Mouse (Mus musculus) large intestine, adult 2 months (tissue): ENCODE data around the gene Sf3a2. TPM values are rescaled to one million over a fixed set of nuclear protein-coding genes. Genes with fewer than 3 reads are reported as not detected.

Experiments
- DNase-seq: peaks from one replicate; pipeline ENCODE4 v3.0.0-alpha.2; 2012; ENCODE audit warnings: low read depth, low spot score
- WGBS: fragments of 180-500 bp; shearing (Covaris S2); methylation state at CpG from one replicate; pipeline ENCODE4 v1.1.7; 2018; 5-methylcytosine and 5-hydroxymethylcytosine counted together
- polyA plus RNA-seq: library from polyadenylated mRNA; depleted of rRNA; stranded (reverse); fragments of >200 nt; gene quantifications from 2 replicates; pipeline ENCODE4 v1.2.3, GENCODE M21; 2012; rRNA removed

Sf3a2 gene
- 26.8 and 30.3 TPM in 2 replicates for polyA plus RNA-seq

- peak; percentile 80 for DNase-seq
- WGBS: under 1% methylated on average over 104 of the region's 104 CpGs
Measured at GRCm38 (mm10) chr10:80798150-80799006, at the start of gene Sf3a2, which contains the start of gene Plekhj1. Gene Sf3a2, plus strand, starts transcription at chr10:80798198. Gene Plekhj1, minus strand, starts transcription at chr10:80798626.

DNA sequence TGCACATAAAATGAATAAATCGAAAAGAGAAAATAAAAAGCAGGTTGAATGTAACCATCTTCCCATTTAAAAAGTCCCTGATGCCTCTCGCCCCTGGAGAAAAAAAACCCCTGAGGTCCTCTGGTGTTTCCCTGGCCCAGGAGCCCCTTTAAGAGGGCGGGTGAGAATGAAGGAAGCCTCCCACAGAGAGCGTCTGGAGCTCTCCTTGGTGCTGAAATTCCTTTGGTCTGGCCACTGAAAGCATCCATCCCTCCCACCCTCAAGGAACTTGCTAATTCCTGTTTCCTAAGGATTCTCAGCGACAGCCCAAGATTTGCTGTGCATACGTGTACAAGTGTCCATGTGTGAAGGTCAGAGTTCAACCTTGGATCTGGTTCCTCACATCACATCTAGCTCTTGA lies 49.4 kb upstream of the Sf3a2 start:
- 8% methylated on average over 6 of the region's 6 CpGs for WGBS
- DNase-seq: no peak

DNA sequence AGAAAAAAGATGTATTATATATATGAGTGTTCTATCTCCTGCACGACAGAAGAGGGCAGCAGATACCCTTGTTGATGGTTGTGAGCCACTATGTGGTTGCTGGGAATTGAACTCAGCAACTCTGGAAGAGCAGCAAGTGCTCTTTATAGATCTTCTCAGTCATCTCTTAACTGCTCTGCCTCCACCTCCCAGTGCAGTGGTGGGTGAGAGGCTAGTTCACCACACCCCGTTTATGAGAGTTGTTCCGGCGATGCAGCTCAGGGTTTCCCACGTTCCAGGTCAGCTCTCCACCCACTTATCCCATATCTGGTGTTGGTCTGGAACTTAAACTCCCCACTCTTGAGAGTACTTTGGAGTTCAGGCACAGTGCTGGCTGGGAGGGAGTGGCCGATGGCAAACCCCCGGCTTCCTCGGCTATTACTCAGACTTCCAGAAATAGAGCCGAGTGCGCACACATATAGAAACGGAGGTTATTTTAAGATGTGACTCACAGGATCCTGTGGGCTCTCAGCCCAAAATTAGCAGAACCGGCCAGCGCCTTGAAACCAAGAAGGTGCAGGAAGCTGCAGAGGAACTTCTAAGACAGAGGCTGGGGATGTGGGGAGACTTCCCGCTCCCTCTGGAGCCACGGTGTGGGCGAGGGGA lies 46.7 kb upstream of the Sf3a2 start:
- DNase-seq: no peak
- WGBS: 2% methylated on average over 16 of the region's 16 CpGs

DNA sequence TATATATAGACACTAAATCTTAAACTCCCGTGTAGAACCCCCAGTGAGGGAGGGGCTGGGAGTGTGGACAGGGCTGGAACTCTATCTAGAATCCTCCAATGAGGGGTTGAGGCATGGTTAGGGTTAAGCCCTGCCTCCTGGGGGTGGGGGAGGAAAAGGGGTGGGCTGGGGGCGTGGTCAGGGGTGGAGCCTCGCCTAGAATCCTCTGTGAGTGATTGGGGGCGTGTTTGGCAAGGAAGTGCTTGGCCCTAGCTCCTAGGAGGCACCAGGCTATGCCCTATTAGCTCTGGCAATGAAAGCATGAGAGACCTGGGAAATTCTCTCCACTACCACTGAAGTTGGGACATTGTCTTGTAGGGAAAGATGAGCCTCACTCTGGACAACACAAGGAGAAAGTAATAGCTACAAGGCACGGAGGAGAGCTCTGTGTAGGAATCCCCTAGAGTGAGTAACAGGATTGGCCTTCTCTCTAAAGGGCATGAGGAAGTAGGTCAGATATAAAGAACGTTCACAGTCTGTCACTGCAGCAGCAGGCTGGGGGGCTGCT lies 45.8 kb upstream of the Sf3a2 start:
- 3% methylated on average over 6 of the region's 6 CpGs for WGBS
- no peak for DNase-seq

DNA sequence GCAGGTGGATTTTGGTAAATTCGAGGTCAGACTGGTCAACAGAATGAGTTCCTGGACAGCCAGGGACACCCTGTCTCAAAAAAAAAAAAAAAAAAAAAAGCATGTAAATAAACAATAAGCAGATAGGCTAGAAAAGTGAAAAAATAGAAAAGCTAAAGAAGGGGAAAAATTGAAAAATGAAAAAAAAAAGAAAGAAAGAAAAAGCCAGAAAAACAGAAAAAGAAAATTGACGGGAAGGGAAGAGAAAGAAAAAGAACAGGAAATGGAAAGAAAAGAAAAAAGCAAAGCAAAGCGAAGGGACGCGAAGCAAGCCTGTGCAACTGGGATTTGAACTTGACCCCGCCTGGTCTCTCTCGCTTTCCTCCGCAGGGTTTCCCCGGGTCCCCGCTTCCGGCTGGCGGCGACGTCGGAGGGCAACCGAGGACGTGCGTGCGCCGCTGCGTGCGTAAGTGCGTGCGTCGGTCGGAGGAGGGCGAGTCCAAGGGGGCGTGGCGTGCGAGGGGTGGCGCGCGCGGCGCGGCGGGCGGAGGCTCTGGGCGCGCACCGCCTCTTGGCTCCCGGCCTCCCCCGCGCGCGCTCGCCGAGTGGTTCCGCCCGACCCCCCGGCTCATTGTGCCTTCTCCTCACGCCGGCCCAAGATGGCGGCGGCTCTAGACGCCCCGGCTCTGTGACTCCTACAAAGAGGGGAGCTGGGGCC lies 43.3 kb upstream of the Sf3a2 start, which contains the start of gene Dot1l:
Gene Dot1l (plus strand): TSS at position 613 of the 697 bp plus-strand sequence.
- no peak for DNase-seq
- under 1% methylated on average over 57 of the region's 57 CpGs for WGBS

- DNase-seq: no peak
Measured at GRCm38 (mm10) chr10:80755291-80756015, 42.5 kb upstream of the Sf3a2 start.

DNA sequence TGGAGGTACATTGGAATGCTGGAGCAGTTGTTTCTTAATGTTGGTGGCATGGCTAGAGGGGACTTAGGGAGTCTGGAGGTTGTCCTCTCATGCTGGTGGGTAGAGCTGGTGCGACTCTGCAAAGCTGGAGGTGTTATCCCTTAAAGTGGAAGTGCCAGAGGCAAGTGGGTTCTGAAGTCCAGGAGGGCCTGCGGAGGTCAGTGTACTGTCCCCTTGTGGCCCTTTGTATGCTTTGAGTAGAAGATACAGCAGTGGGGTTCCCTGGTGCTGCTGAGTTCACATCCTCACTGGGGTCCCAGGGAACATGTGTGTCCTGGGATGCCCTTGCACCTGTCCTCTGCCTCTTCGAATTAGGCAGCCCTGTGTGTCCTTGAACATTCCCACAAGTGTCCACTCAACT lies 41.9 kb upstream of the Sf3a2 start:
- DNase-seq: no peak
- WGBS: 10% methylated on average over 3 of the region's 3 CpGs

More at GRCm38 (mm10) chr10:80755291-80756015, 42.5 kb upstream of the Sf3a2 start:
- WGBS: under 1% methylated on average over 75 of the region's 75 CpGs

DNA sequence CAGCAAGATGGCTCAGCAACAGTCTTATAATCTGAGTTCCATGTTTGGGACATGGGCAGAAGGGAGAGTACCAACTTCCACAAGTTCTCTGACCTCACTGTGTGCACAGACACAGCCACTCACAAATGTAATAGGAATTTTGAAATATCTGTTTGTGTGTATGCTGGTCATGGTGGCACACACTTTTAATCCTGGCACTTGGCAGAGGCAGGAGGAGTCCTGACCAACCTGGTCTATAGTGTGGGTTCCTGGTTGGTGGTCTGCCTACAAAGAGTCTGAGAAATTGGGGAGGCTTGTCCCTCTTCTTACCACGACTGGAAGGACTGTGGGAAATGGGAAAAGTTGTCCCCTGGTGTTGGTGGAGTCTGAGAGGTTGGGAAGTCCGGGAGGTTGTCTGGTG lies 41.5 kb upstream of the Sf3a2 start:
- DNase-seq: no peak
- WGBS: 38% methylated on average over 2 of the region's 2 CpGs

DNA sequence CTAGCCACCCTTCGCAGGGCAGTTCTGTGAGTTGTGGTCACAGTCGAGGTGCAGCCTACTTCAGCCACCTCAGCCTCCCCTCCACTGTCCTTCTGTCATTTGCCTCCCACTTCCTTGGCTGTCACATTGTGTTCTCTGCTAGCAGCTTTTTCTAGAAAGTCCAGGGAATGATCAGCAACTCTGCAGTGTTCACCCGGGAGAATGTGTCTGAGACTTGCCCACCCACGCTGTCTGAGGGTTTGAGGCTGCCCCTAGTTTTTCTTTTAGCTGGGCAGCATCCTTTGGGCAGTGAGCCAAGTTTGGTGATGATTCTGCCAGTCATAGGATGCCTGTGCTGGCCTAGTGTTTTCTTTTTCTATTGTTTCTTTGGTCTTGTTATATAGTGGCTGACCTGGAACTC lies 41.0 kb upstream of the Sf3a2 start:
- DNase-seq: no peak
- WGBS: 49% methylated on average over 4 of the region's 4 CpGs

DNA sequence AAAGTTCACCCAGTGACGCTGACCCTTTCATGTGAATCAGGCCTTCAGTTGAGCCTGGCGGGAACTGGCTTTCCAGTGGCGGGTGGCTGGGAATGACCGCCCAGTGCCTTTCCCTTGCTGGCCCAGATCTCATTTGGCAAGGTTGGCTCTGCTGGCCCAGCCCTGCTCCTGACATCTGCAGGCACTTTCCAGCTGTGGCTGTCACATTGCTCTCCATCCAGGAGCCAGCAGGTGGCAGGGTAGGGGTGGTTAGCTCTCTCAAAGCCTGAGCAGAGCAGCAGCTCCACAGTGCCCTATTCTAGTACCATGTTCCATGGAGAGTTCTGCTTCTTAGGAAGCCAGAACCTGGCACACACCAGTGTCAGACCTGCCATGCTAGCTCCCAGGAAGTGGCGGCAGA lies 40.3 kb upstream of the Sf3a2 start:
- DNase-seq: no peak
- 16% methylated on average over 5 of the region's 5 CpGs for WGBS

GRCm38 (mm10) chr10:80758651-80759050 lies 39.3 kb upstream of the Sf3a2 start:
- 41% methylated on average over 7 of the region's 7 CpGs for WGBS
- DNase-seq: no peak

DNA sequence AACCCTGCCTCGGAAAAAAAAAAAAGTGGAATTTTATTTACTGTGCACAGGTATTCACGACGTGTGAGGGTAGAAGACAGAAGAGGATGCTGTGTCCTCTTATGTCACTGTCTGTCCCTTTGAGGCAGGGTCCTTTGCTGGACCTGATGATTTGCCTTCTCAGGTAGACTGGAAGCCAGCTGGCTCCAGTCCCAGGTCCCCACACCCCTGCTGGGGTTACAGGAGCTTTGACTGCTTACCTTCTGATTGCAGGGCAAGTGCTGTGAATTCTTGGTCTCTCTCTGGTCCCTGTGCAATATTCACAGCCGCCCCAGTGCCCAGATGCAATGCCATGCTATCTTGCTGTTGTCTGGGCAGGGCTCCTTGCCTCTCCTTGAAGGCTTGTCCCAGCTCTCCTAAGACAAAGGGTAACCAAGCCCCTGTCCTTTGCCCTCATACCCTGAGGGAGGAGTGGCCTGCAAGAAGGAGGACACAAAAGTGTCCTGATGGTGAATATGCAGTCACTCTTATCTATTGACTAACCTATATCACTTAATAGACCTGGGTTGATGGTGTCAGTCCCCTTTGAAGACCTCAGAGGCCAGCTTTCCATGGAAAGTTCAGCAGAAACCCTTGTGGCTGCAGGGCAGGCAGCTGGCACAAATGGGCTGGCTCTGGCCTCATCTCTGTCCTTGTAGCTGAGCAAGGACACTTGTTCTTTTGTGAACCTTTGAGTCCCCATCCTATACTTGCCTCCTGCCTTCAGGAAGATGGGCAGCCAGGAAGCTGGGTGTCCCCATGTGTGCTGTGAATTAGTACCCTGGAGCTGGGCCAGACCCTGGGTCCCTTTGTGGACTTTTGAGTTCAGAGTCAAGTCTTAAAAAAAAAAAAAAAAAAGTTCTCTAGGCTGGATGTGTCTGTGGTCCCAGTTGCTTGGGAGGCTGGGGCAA lies 37.1 kb upstream of the Sf3a2 start:
- DNase-seq: no peak
- WGBS: 55% methylated on average over 4 of the region's 4 CpGs

DNA sequence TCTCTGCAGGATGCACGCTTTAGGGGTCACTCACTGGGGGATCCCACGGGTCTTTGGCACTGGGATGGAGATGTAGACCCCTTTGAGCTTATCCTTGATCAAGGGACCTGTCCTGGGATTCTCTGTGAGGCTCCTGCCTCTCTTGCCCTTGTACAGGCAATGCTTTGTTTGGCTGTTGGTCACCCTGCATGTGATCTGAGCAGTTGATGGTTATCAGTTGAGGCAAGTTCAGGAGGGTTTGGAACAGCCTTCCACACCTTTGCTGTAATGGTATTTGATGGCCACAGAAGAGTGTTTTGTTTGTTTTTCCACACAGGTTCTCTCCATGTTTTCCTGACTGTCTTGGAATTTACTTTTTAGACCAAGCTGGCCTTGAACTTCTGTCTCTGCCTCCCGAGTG lies 36.2 kb upstream of the Sf3a2 start:
- WGBS: 54% methylated on average over 3 of the region's 3 CpGs
- DNase-seq: no peak

DNA sequence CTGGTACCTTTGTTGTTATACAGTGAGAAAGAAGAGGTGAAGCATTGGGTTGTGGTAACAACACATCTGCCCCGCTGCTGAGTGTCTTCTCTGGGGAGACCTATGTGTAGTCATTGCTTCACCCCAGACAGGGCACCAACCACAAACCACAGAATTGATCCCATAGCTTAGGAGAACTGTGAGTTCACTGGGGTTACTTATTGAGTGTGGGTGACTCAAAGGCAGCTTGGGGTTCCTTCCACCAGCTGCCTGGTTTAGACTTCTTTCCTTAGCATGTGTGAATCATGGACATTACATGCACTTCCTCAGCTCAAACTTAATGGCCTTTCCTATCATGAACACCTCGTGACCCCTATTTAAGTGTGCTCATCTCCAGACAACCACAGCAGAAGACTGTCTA lies 34.5 kb upstream of the Sf3a2 start:
- WGBS: 81% methylated on average over 2 of the region's 2 CpGs

GRCm38 (mm10) chr10:80765746-80766145 lies 32.3 kb upstream of the Sf3a2 start:
- no peak for DNase-seq
- 66% methylated on average over 2 of the region's 2 CpGs for WGBS

More for the DNA sequence above, 34.5 kb upstream of the Sf3a2 start:
- no peak for DNase-seq

DNA sequence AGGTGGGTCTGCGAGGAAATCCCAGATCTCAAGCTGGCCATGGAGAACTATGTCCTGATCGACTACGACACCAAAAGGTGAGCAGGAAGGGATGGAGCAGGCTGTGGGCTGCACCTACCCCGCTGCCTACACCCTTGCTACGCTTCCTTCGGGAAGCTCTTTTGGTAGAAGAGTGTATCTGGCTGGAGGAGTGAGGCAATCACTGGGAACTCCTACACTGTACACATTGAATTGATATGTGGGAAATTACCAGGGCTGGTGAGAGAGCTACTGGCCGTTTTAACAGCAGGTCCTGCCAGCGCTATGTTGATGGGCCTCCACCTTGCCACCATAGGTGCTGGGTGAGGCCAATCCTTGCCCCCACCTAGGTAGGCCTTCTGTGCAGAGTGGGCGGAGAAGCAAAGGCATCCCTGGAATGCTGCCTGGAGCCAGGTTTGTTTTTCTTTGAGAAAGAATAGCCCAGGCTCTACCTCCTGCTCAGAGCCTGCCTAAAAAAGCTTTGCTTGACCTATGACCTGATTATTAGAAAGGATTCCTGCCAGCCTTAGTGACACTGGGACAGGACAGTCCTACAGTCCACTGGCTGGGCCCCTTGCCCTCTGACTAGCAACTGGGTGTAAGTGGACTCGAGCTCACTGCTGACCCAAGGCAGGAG lies 31.7 kb upstream of the Sf3a2 start:
- DNase-seq: no peak
- 62% methylated on average over 10 of the region's 10 CpGs for WGBS

GRCm38 (mm10) chr10:80768365-80768764 lies 29.6 kb upstream of the Sf3a2 start:
- WGBS: 85% methylated on average over 6 of the region's 6 CpGs
- DNase-seq: no peak

GRCm38 (mm10) chr10:80773816-80774215 lies 24.2 kb upstream of the Sf3a2 start:
- no peak for DNase-seq
- WGBS: 80% methylated on average over 5 of the region's 5 CpGs
